Mouse (Mus musculus): ENCODE measurements around the gene Zfp78. TPM values are rescaled to one million over a fixed set of nuclear protein-coding genes. Genes with fewer than 3 reads are reported as not detected.
"Not testable (repeated sequence)": the region's sequence is repeated elsewhere in the genome, so short reads cannot be mapped to it uniquely, and the experiment has no call there.

The Zfp78 gene
- polyA plus RNA-seq, 1 experiment from 2014 or later = 3.4 TPM

DNA sequence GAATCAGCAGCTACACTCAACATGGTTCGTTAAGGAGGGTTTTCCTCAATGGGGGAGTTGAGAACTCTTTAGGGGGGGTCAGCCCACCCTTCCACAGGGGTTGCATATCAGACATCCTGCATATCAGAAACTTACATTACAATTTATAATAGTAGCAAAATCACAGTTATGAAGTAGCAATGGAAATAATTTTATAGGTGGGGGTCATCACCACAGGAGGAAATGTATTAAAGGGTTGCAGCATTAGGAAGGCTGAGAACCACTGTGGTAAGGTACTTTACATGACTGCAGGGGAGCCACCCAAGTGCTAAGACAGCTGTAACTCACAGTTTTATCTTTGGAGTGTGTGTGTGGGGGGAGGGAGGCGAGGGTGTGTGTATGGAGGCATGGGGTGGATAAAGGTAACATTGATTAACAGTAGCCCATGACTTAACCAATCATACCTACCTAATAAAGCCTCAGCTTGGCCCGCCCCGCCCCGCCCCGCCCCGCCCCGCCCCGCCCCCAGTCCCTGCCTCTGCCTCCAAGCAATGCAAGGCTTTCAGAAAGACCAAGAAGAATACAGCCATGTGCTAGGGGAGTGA is 2.5 kb upstream of the Zfp78 start:
- Histone ChIP-seq H3K9ac (ENCODE audit: low read depth, low read length) (no peak overlapping the region), H3K4me3 (ENCODE audit: low read depth, low read length) (no peak overlapping the region), H3K27ac (ENCODE audit: low read depth, low read length) (no peak overlapping the region), H3K4me2 (replicated peaks; ENCODE audit: low read depth, low read length) (no peak overlapping the region), H3K9me3 (ENCODE audit: control insufficient read depth, low read length) (no peaks in the 10 kb centered on the region), H3K36me3 (ENCODE audit: control insufficient read depth, insufficient read depth, low read length) (no peaks in the 10 kb centered on the region), H3K4me1 (replicated peaks; ENCODE audit: control insufficient read depth, insufficient read depth, low read length) (no peaks in the 10 kb centered on the region), H3K27me3 (ENCODE audit: control insufficient read depth, insufficient read depth, low read length) (no peaks in the 10 kb centered on the region)
- DNase-seq (ENCODE audit: low spot score) (no peak), ATAC-seq (ENCODE audit: low FRiP score) (no peak)
- WGBS = 15% methylated on average over 9 of the region's 9 CpGs

DNA sequence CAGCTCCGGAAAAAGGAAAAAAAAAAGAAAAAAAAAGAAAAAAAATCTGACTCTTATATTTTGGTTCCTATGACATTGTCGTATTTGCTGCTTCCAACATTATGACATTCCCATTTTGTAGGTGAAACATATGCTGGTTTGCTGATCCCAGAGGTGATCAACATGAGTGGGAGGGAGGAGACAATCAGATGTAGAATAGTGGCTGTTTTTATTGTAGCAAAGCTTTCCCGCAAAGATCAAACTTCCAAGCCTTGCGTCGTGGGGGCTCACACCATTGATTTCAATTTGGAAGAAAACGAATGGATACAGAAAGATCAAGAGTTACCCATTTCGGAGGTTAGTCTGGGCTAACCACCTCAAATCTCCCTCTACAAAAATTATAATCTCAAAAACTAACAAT is 1.3 kb upstream of the Zfp78 start:
- Histone ChIP-seq H3K9me3 (ENCODE audit: control insufficient read depth, low read length) (no peaks in the 10 kb centered on the region), H3K27ac (ENCODE audit: low read depth, low read length) (peak overlapping the region; percentile 88), H3K36me3 (ENCODE audit: control insufficient read depth, insufficient read depth, low read length) (no peaks in the 10 kb centered on the region), H3K4me2 (replicated peaks; ENCODE audit: low read depth, low read length) (peak overlapping the region; percentile 48), H3K4me3 (ENCODE audit: low read depth, low read length) (peak overlapping the region; percentile 41), H3K4me1 (replicated peaks; ENCODE audit: control insufficient read depth, insufficient read depth, low read length) (no peaks in the 10 kb centered on the region), H3K9ac (ENCODE audit: low read depth, low read length) (peak overlapping the region; percentile 56), H3K27me3 (ENCODE audit: control insufficient read depth, insufficient read depth, low read length) (no peaks in the 10 kb centered on the region)
- no peak for DNase-seq (ENCODE audit: low spot score)
- ATAC-seq (ENCODE audit: low FRiP score) = no peak
- WGBS = 30% methylated on average over 7 of the region's 7 CpGs

DNA sequence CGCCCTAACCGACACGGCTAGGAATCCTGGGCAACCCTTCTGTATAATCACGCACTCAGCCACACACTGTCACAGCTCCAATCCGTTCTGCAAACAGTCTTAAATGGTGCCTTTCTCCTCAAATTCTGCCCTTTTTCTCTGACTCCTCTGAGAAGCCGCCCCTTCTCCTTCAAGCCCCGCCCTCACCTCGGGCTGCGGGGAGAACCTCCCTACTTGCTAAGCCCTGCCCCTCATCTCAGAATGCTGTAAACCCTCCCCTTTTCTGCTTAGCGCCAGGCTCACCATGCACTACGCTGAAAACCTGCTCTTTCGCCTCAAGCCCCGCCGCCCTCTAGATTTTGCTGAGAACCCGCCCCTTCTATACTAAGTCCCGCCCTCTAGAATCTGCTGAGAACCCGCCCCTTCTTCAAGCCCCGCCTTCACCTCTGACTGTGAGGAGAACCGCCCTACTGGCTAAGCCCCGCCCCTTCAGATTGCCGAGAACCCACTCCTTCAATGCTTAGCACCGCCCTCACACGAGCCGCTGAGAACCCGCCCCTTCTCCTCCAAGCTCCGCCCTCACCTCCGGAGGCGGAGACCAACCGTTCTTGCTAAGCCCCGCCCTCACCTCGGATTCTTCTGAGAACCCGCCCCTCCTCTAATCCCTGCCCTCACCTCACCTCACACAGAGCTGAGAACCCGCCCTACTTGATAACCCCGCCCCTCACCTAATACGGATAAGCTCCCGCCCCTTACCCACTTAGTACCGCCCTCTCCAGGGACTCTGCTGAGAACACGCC is 623 bp upstream of the Zfp78 start:
- DNase-seq (ENCODE audit: low spot score) (peak; percentile 98), ATAC-seq (ENCODE audit: low FRiP score) (peak; percentile 95)
- Histone ChIP-seq H3K4me1 (replicated peaks; ENCODE audit: control insufficient read depth, insufficient read depth, low read length) (no peaks in the 10 kb centered on the region), H3K27me3 (ENCODE audit: control insufficient read depth, insufficient read depth, low read length) (no peaks in the 10 kb centered on the region), H3K4me2 (replicated peaks; ENCODE audit: low read depth, low read length) (peak overlapping the region; percentile 56), H3K9me3 (ENCODE audit: control insufficient read depth, low read length) (no peaks in the 10 kb centered on the region), H3K9ac (ENCODE audit: low read depth, low read length) (peak overlapping the region; percentile 56), H3K4me3 (ENCODE audit: low read depth, low read length) (peak overlapping the region; percentile 41), H3K27ac (ENCODE audit: low read depth, low read length) (peak overlapping the region; percentile 88), H3K36me3 (ENCODE audit: control insufficient read depth, insufficient read depth, low read length) (no peaks in the 10 kb centered on the region)
- WGBS = under 1% methylated on average over 38 of the region's 38 CpGs

GRCm38 (mm10) chr7:6364761-6365160 is 1.7 kb downstream of the Zfp78 start:
- no peak overlapping the region for H3K9ac ChIP-seq (ENCODE audit: low read depth, low read length)
- H3K36me3 ChIP-seq (ENCODE audit: control insufficient read depth, insufficient read depth, low read length) = no peaks in the 10 kb centered on the region
- no peaks in the 10 kb centered on the region for H3K27me3 ChIP-seq (ENCODE audit: control insufficient read depth, insufficient read depth, low read length)
- H3K9me3 ChIP-seq (ENCODE audit: control insufficient read depth, low read length) = no peaks in the 10 kb centered on the region
- H3K4me2 ChIP-seq (replicated peaks; ENCODE audit: low read depth, low read length) = no peak overlapping the region
- ATAC-seq (ENCODE audit: low FRiP score) (no peak), DNase-seq (ENCODE audit: low spot score) (no peak)
- no peak overlapping the region for H3K4me3 ChIP-seq (ENCODE audit: low read depth, low read length)
- H3K4me1 ChIP-seq (replicated peaks; ENCODE audit: control insufficient read depth, insufficient read depth, low read length) = no peaks in the 10 kb centered on the region
- WGBS = 79% methylated on average over 1 of the region's 1 CpGs
- H3K27ac ChIP-seq (ENCODE audit: low read depth, low read length) = no peak overlapping the region

- H3K9me3 ChIP-seq (ENCODE audit: control insufficient read depth, low read length) = no peaks in the 10 kb centered on the region
- ATAC-seq (ENCODE audit: low FRiP score) (no peak), DNase-seq (ENCODE audit: low spot score) (no peak)
- no peak overlapping the region for H3K27ac ChIP-seq (ENCODE audit: low read depth, low read length)
- 84% methylated on average over 5 of the region's 5 CpGs for WGBS
- H3K9ac ChIP-seq (ENCODE audit: low read depth, low read length) = no peak overlapping the region
- H3K4me3 ChIP-seq (ENCODE audit: low read depth, low read length) = no peak overlapping the region
- H3K4me2 ChIP-seq (replicated peaks; ENCODE audit: low read depth, low read length) = no peak overlapping the region
- H3K36me3 ChIP-seq (ENCODE audit: control insufficient read depth, insufficient read depth, low read length) = no peaks in the 10 kb centered on the region
- H3K4me1 ChIP-seq (replicated peaks; ENCODE audit: control insufficient read depth, insufficient read depth, low read length) = no peaks in the 10 kb centered on the region
- no peaks in the 10 kb centered on the region for H3K27me3 ChIP-seq (ENCODE audit: control insufficient read depth, insufficient read depth, low read length)
These were observed 4.1 kb downstream of the Zfp78 start for GRCm38 (mm10) chr7:6367185-6367584.

DNA sequence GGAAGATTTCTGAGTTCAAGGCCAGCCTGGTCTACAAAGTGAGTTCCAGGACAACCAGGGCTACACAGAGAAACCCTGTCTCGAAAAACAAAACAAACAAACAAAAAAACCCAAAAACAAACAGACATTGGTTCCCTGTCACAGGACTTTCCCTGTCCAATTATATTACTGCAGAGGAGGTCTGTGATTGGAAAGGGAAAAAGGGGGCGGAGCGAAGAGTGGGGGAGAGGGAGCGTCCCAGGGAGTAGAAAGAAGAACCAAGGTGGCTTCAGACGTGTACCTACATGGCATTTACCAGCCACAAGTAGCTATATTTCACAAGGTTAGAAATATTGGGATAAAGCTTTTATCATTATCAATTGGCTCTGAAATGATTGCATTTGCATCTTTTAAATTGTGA is 5.1 kb downstream of the Zfp78 start:
- not testable (repeated sequence) for H3K27me3 ChIP-seq (ENCODE audit: control insufficient read depth, insufficient read depth, low read length); H3K4me1 ChIP-seq (replicated peaks; ENCODE audit: control insufficient read depth, insufficient read depth, low read length); H3K9ac ChIP-seq (ENCODE audit: low read depth, low read length); ATAC-seq (ENCODE audit: low FRiP score); H3K36me3 ChIP-seq (ENCODE audit: control insufficient read depth, insufficient read depth, low read length); H3K4me2 ChIP-seq (replicated peaks; ENCODE audit: low read depth, low read length); DNase-seq (ENCODE audit: low spot score); H3K9me3 ChIP-seq (ENCODE audit: control insufficient read depth, low read length); H3K4me3 ChIP-seq (ENCODE audit: low read depth, low read length); H3K27ac ChIP-seq (ENCODE audit: low read depth, low read length)
- WGBS = 83% methylated on average over 5 of the region's 5 CpGs

DNA sequence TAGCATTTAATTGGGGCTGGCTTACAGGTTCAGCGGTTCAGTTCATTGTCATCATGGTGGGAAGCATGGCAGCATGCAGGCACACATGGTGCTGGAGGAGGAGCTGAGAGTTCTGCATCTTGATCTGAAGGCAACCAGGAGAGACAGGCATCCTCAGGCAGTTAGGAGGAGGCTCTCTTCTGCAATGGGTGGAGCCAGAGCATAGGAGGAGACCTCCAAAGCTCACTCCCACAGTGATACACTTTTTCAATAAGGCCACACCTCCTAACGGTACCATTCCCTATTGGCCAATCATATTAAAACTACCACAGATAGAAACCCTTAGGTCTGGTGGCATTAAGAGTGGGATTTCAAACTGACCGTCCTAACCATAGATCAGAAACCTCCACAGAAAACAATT is 6.4 kb downstream of the Zfp78 start:
- Histone ChIP-seq H3K27me3 (ENCODE audit: control insufficient read depth, insufficient read depth, low read length) (no peaks in the 10 kb centered on the region), H3K9me3 (ENCODE audit: control insufficient read depth, low read length) (no peaks in the 10 kb centered on the region), H3K36me3 (ENCODE audit: control insufficient read depth, insufficient read depth, low read length) (no peaks in the 10 kb centered on the region), H3K4me2 (replicated peaks; ENCODE audit: low read depth, low read length) (no peak overlapping the region), H3K4me3 (ENCODE audit: low read depth, low read length) (no peak overlapping the region), H3K9ac (ENCODE audit: low read depth, low read length) (no peak overlapping the region), H3K27ac (ENCODE audit: low read depth, low read length) (no peak overlapping the region), H3K4me1 (replicated peaks; ENCODE audit: control insufficient read depth, insufficient read depth, low read length) (no peaks in the 10 kb centered on the region)
- no peak for ATAC-seq (ENCODE audit: low FRiP score)
- 88% methylated on average over 3 of the region's 3 CpGs for WGBS
- no peak for DNase-seq (ENCODE audit: low spot score)

DNA sequence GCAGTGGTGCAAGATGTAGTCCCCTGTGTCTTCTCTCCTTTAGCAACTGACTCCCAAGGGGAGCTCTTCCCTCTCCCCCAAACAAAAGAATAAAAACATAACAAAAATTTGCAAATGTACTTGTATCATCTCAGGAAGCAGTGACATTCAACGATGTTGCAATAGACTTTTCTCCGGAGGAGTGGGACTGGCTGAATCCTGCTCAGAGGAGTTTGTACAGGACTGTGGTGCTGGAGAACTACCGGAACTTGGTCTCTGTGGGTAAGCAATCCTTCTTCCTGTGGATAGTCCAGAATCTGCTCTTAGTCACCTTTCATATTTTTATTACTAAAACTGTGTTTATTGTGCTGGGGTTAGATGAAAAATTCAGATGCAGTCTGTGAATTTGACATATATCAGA is 9.9 kb downstream of the Zfp78 start:
- 97% methylated on average over 3 of the region's 3 CpGs for WGBS
- Histone ChIP-seq H3K9ac (ENCODE audit: low read depth, low read length) (no peak overlapping the region), H3K4me3 (ENCODE audit: low read depth, low read length) (no peak overlapping the region), H3K36me3 (ENCODE audit: control insufficient read depth, insufficient read depth, low read length) (no peaks in the 10 kb centered on the region), H3K27ac (ENCODE audit: low read depth, low read length) (no peak overlapping the region), H3K4me1 (replicated peaks; ENCODE audit: control insufficient read depth, insufficient read depth, low read length) (no peaks in the 10 kb centered on the region), H3K27me3 (ENCODE audit: control insufficient read depth, insufficient read depth, low read length) (no peaks in the 10 kb centered on the region), H3K4me2 (replicated peaks; ENCODE audit: low read depth, low read length) (no peak overlapping the region), H3K9me3 (ENCODE audit: control insufficient read depth, low read length) (no peaks in the 10 kb centered on the region)
- DNase-seq (ENCODE audit: low spot score) (no peak), ATAC-seq (ENCODE audit: low FRiP score) (no peak)

DNA sequence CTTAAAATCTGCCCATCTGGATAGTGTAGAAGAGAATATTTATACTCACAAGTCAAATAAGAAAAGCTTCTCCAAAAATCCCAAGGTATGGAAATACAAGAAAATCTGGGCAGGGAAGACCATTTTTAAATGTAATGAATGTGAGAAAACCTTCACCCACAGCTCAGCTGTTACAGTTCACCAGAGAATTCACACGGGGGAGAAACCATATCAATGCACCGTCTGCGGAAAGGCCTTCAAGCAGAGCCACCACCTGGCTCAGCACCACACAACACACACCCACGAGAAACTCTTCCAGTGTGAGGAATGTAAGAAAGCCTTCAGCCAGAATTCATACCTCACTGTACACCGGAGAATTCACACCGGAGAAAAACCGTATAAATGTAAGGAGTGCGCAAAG is 15.4 kb downstream of the Zfp78 start:
- 91% methylated on average over 8 of the region's 8 CpGs for WGBS
- ATAC-seq (ENCODE audit: low FRiP score) (no peak), DNase-seq (ENCODE audit: low spot score) (no peak)
- no peaks in the 10 kb centered on the region for H3K4me1 ChIP-seq (replicated peaks; ENCODE audit: control insufficient read depth, insufficient read depth, low read length)
- H3K27ac ChIP-seq (ENCODE audit: low read depth, low read length) = no peak overlapping the region
- no peak overlapping the region for H3K4me3 ChIP-seq (ENCODE audit: low read depth, low read length)
- H3K36me3 ChIP-seq (ENCODE audit: control insufficient read depth, insufficient read depth, low read length) = no peaks in the 10 kb centered on the region
- no peaks in the 10 kb centered on the region for H3K27me3 ChIP-seq (ENCODE audit: control insufficient read depth, insufficient read depth, low read length)
- no peaks in the 10 kb centered on the region for H3K9me3 ChIP-seq (ENCODE audit: control insufficient read depth, low read length)
- no peak overlapping the region for H3K9ac ChIP-seq (ENCODE audit: low read depth, low read length)
- H3K4me2 ChIP-seq (replicated peaks; ENCODE audit: low read depth, low read length) = no peak overlapping the region

All from hindbrain, embryonic 11.5 days (tissue).